Mouse (Mus musculus) spleen, adult 2 months (tissue): ENCODE results near the gene Aebp1.

ENCODE experiments used
- CTCF ChIP-seq: fragments of 200-500 bp; IDR thresholded peaks from 2 replicates; pipeline ENCODE4 v1.5.1; 2011; ENCODE audit warnings: mild to moderate bottlenecking, inconsistent platforms; ENCODE audit not compliant: insufficient read depth, insufficient read length, insufficient replicate concordance; ENCODE audit errors: extremely low read depth
- POLR2A ChIP-seq: fragments of 200-500 bp; IDR thresholded peaks from 2 replicates; pipeline ENCODE4 v1.6.1; 2011; ENCODE audit warnings: low read depth, low read length, inconsistent platforms

- TF ChIP-seq CTCF (no peak), POLR2A (no peak)
Observed at GRCm38 (mm10) chr11:5907096-5907495, 45.3 kb downstream of the Aebp1 start.
